Mouse (Mus musculus) kidney, adult 2 months (tissue): ENCODE measurements around the gene Gemin5. TPM values are rescaled to one million over a fixed set of nuclear protein-coding genes. Genes with fewer than 3 reads are reported as not detected.

Experiments
- DNase-seq: peaks from one replicate; pipeline ENCODE4 v3.0.0; 2021
- H3K27ac ChIP-seq: fragments of 200-500 bp; 2 replicates; pipeline ENCODE4 v1.5.1; 2012; ENCODE audit warnings: low read depth, low read length, control low read depth, inconsistent platforms; ENCODE audit not compliant: insufficient read depth
- H3K27me3 ChIP-seq: fragments of 200-500 bp; replicated peaks from 2 replicates; pipeline ENCODE4 v1.6.1; 2012; ENCODE audit warnings: mild to moderate bottlenecking, moderate library complexity, low read length, inconsistent platforms; ENCODE audit not compliant: control insufficient read depth, insufficient read depth
- H3K36me3 ChIP-seq: fragments of 200-500 bp; 2 replicates; pipeline ENCODE4 v1.6.1; 2012; ENCODE audit warnings: mild to moderate bottlenecking, moderate library complexity, low read length, inconsistent platforms; ENCODE audit not compliant: control insufficient read depth, insufficient read depth
- H3K4me1 ChIP-seq: fragments of 200-500 bp; 2 replicates; pipeline ENCODE4 v1.6.1; 2011; ENCODE audit warnings: low read length; ENCODE audit not compliant: control insufficient read depth, insufficient read depth
- H3K4me3 ChIP-seq: fragments of 200-500 bp; 2 replicates; pipeline ENCODE4 v1.5.1; 2011; ENCODE audit warnings: mild to moderate bottlenecking, low read depth, low read length, control low read depth; ENCODE audit not compliant: insufficient read depth
- CTCF ChIP-seq: fragments of 200-500 bp; conservative IDR thresholded peaks from 2 replicates; pipeline ENCODE4 v1.5.1; 2011; ENCODE audit warnings: low read depth, mild to moderate bottlenecking, control low read depth, low read length, moderate library complexity, mixed read lengths; ENCODE audit not compliant: insufficient read depth, insufficient read length
- POLR2A ChIP-seq: fragments of 200-500 bp; IDR thresholded peaks from one replicate; pipeline ENCODE4 v1.6.1; 2011; ENCODE audit warnings: low read depth, low read length, control low read depth
- WGBS: fragments of 180-500 bp; shearing (Covaris S2); methylation state at CpG from one replicate; pipeline ENCODE4 v1.1.7; 2018; 5-methylcytosine and 5-hydroxymethylcytosine counted together
- polyA plus RNA-seq: library from polyadenylated mRNA; depleted of rRNA; stranded (reverse); fragments of >200 nt; gene quantifications from 2 replicates; pipeline ENCODE4 v1.2.3, GENCODE M21; 2012

Gemin5 gene
- polyA plus RNA-seq, 1 experiment = 5.3 TPM

GRCm38 (mm10) chr11:58117044-58117652 lies 51.2 kb downstream of the Gemin5 start:
- Histone ChIP-seq H3K4me3 (no peak overlapping the region), H3K36me3 (no peaks in the 10 kb centered on the region; the same call in none of the 2 replicates), H3K4me1 (no peaks in the 10 kb centered on the region), H3K27me3 (no peaks in the 10 kb centered on the region), H3K27ac (no peak overlapping the region)
- TF ChIP-seq CTCF = no peak
- TF ChIP-seq POLR2A = no peak
- WGBS = 86% methylated on average over 10 of the region's 10 CpGs
- no peak for DNase-seq

- WGBS = 73% methylated on average over 1 of the region's 1 CpGs
- TF ChIP-seq CTCF = no peak
- TF ChIP-seq POLR2A = no peak
- Histone ChIP-seq H3K36me3 (peaks cover under 1% of the 10 kb centered on the region), H3K4me1 (no peaks in the 10 kb centered on the region), H3K27ac (no peak overlapping the region), H3K4me3 (no peak overlapping the region), H3K27me3 (no peaks in the 10 kb centered on the region)
- DNase-seq = peak; percentile 38
These were observed 51.8 kb downstream of the Gemin5 start for GRCm38 (mm10) chr11:58116560-58116959.

GRCm38 (mm10) chr11:58107664-58108337 lies 60.5 kb downstream of the Gemin5 start:
- H3K4me3 ChIP-seq = no peak overlapping the region
- no peaks in the 10 kb centered on the region for H3K27me3 ChIP-seq
- WGBS = 72% methylated on average over 4 of the region's 4 CpGs
- no peak for DNase-seq
- no peak overlapping the region for H3K27ac ChIP-seq
- H3K36me3 ChIP-seq = peaks cover 1% of the 10 kb centered on the region
- H3K4me1 ChIP-seq = peaks cover 5% of the 10 kb centered on the region; the same call in 1 of the 2 replicates
- TF ChIP-seq CTCF = no peak
- TF ChIP-seq POLR2A = no peak

- Histone ChIP-seq H3K4me1 (peaks cover 5% of the 10 kb centered on the region; the same call in 1 of the 2 replicates), H3K36me3 (peaks cover 1% of the 10 kb centered on the region), H3K4me3 (no peak overlapping the region), H3K27ac (no peak overlapping the region), H3K27me3 (no peaks in the 10 kb centered on the region)
- no peak for DNase-seq
- TF ChIP-seq CTCF (no peak), POLR2A (no peak)
- 36% methylated on average over 3 of the region's 3 CpGs for WGBS
These were observed 61.3 kb downstream of the Gemin5 start for GRCm38 (mm10) chr11:58107009-58107408.

- Histone ChIP-seq H3K27me3 (no peaks in the 10 kb centered on the region), H3K4me1 (peaks cover 5% of the 10 kb centered on the region; the same call in 1 of the 2 replicates), H3K4me3 (peak overlapping the region; percentile 72), H3K36me3 (no peaks in the 10 kb centered on the region), H3K27ac (peak overlapping the region; percentile 56)
- 1% methylated on average over 24 of the region's 24 CpGs for WGBS
- no peak for DNase-seq
- no peak for TF ChIP-seq CTCF
- no peak for TF ChIP-seq POLR2A
These were observed 64.0 kb downstream of the Gemin5 start for GRCm38 (mm10) chr11:58104351-58104791.

- TF ChIP-seq CTCF (no peak), POLR2A (peak; percentile 46)
- Histone ChIP-seq H3K36me3 (no peaks in the 10 kb centered on the region), H3K27ac (peak within 1 kb of the TSS; percentile 68), H3K27me3 (no peaks in the 10 kb centered on the region), H3K4me3 (peak within 1 kb of the TSS; percentile 72), H3K4me1 (peaks cover 5% of the 10 kb centered on the region; the same call in 1 of the 2 replicates)
- under 1% methylated on average over 55 of the region's 55 CpGs for WGBS
- DNase-seq = peak; percentile 100
These were observed 64.5 kb downstream of the Gemin5 start, which contains the start of gene Cnot8 for GRCm38 (mm10) chr11:58103697-58104306. Gene Cnot8, plus strand, starts transcription at chr11:58104153.

- Histone ChIP-seq H3K27ac (peak overlapping the region; percentile 68; the same call in 1 of the 2 replicates), H3K4me1 (peaks cover 5% of the 10 kb centered on the region; the same call in 1 of the 2 replicates), H3K27me3 (no peaks in the 10 kb centered on the region), H3K4me3 (peak overlapping the region; percentile 46), H3K36me3 (no peaks in the 10 kb centered on the region)
- no peak for DNase-seq
- WGBS = 64% methylated on average over 13 of the region's 13 CpGs
- TF ChIP-seq POLR2A = no peak
- no peak for TF ChIP-seq CTCF
These were observed 65.0 kb downstream of the Gemin5 start for GRCm38 (mm10) chr11:58103344-58103653.
